In genomic region chr8:108900541-108900940, GRCm38 (mm10) we compare ENCODE assay signal across 9 mouse cellular contexts.
DNase-seq lines count a peak whose midpoint lies in the region; ATAC-seq lines count a peak whose summit lies in the region.
"Had no signal": no experiment of that assay in that cellular context is flagged by ENCODE, and none has a peak within 500 bp of the region (broad histone marks: within the 10 kb centered on the region; RNA-seq: fewer than 3 reads in every experiment).

No protein-coding gene starts in this region.

- no peak for ATAC-seq in embryonic facial prominence, embryonic 15.5 days (ENCODE audit: insufficient number of reproducible peaks, low FRiP score, low TSS enrichment, low read depth)
- peak; percentile 40; the same call in 1 of the 2 replicates for ATAC-seq in midbrain, embryonic 12.5 days (ENCODE audit: low FRiP score, low read depth)
- ATAC-seq: inflammation-experienced regulatory T-cells, adult 6 months had no signal

- 0 out of 2 replicates have a peak overlapping the region, but pooled peaks have one; percentile 4 for H3K27ac ChIP-seq in embryonic facial prominence, embryonic 15.5 days (replicated peaks)
- H3K27ac ChIP-seq in midbrain, embryonic 12.5 days (replicated peaks), result peak overlapping the region; percentile 68

- peak; percentile 35 for DNase-seq in kidney, postnatal 10 days
- DNase-seq in kidney, adult 9 months, result no peak
- peak; percentile 62 for DNase-seq in embryo, embryonic 11 days
- DNase-seq in layer of hippocampus, adult 18-20 months (ENCODE audit: low spot score in 2 of 2), result no peak
- no peak for DNase-seq in MN1 (ENCODE audit: low spot score)
- no peak for DNase-seq in spleen, postnatal 4 days (ENCODE audit: low spot score in 2 of 2)

- no peaks in the 10 kb centered on the region for H3K36me3 ChIP-seq in embryonic facial prominence, embryonic 15.5 days
- no peaks in the 10 kb centered on the region for H3K36me3 ChIP-seq in midbrain, embryonic 12.5 days

- no peak overlapping the region for H3K4me2 ChIP-seq in embryonic facial prominence, embryonic 15.5 days (replicated peaks)
- peak overlapping the region; percentile 10; the same call in 1 of the 2 replicates for H3K4me2 ChIP-seq in midbrain, embryonic 12.5 days (replicated peaks)

- no peak overlapping the region for H3K4me3 ChIP-seq in embryonic facial prominence, embryonic 15.5 days (replicated peaks)
- no peak overlapping the region for H3K4me3 ChIP-seq in midbrain, embryonic 12.5 days

- no peak overlapping the region for H3K9ac ChIP-seq in embryonic facial prominence, embryonic 15.5 days
- peak overlapping the region; percentile 35; the same call in 1 of the 2 replicates for H3K9ac ChIP-seq in midbrain, embryonic 12.5 days (replicated peaks)

- 41% methylated on average over 10 of the region's 10 CpGs for WGBS in embryonic facial prominence, embryonic 15.5 days
- WGBS in midbrain, embryonic 12.5 days, result 18% methylated on average over 10 of the region's 10 CpGs

- H3K4me1 ChIP-seq in embryonic facial prominence, embryonic 15.5 days, result peaks cover 61% of the 10 kb centered on the region
- peaks cover 85% of the 10 kb centered on the region for H3K4me1 ChIP-seq in midbrain, embryonic 12.5 days

- no peaks in the 10 kb centered on the region for H3K9me3 ChIP-seq in embryonic facial prominence, embryonic 15.5 days (replicated peaks)
- no peaks in the 10 kb centered on the region for H3K9me3 ChIP-seq in midbrain, embryonic 12.5 days

- no peaks in the 10 kb centered on the region for H3K27me3 ChIP-seq in embryonic facial prominence, embryonic 15.5 days
- H3K27me3 ChIP-seq in midbrain, embryonic 12.5 days, result peaks cover 22% of the 10 kb centered on the region

Comparison
In these comparisons a context has a peak if more than half of its experiments do, and no peak if none do; other contexts are left out.
1. DNase-seq: peak in kidney, postnatal 10 days (single experiment) and embryo, embryonic 11 days (single experiment); none in kidney, adult 9 months (single experiment), layer of hippocampus, adult 18-20 months (0 of 2), MN1 (single experiment) and spleen, postnatal 4 days (0 of 2).